Mouse (Mus musculus): ENCODE measurements around the gene Ccdc110. TPM values are rescaled to one million over a fixed set of nuclear protein-coding genes. Genes with fewer than 3 reads are reported as not detected.

Gene Ccdc110
- polyA plus RNA-seq, 1 experiment: not detected

GRCm38 (mm10) chr8:45986665-45987064 lies 52.2 kb downstream of the Ccdc110 start:
- DNase-seq: no peak
- TF ChIP-seq POLR2A (IDR thresholded peaks at IDR 0.05; ENCODE audit: borderline replicate concordance, insufficient read depth, low read length) (no peak), CTCF (IDR thresholded peaks at IDR 0.05; ENCODE audit: borderline replicate concordance, insufficient read depth, low read depth, low read length) (no peak)
- H3K4me3 ChIP-seq (replicated peaks; ENCODE audit: insufficient read depth, low read depth, low read length): no peak overlapping the region
- no peak overlapping the region for H3K27ac ChIP-seq (ENCODE audit: insufficient read depth, low read length)
- H3K4me1 ChIP-seq (ENCODE audit: control insufficient read depth, insufficient read depth, low read length): no peaks in the 10 kb centered on the region
- 72% methylated on average over 3 of the region's 3 CpGs for WGBS
- H3K27me3 ChIP-seq (ENCODE audit: control insufficient read depth, insufficient read depth, low read length): no peaks in the 10 kb centered on the region

- Histone ChIP-seq H3K27me3 (ENCODE audit: control insufficient read depth, insufficient read depth, low read length) (no peaks in the 10 kb centered on the region), H3K4me1 (ENCODE audit: control insufficient read depth, insufficient read depth, low read length) (no peaks in the 10 kb centered on the region), H3K27ac (ENCODE audit: insufficient read depth, low read length) (no peak overlapping the region), H3K4me3 (replicated peaks; ENCODE audit: insufficient read depth, low read depth, low read length) (no peak overlapping the region)
- WGBS: 64% methylated on average over 2 of the region's 2 CpGs
- no peak for DNase-seq
- TF ChIP-seq CTCF (IDR thresholded peaks at IDR 0.05; ENCODE audit: borderline replicate concordance, insufficient read depth, low read depth, low read length): no peak
Observed at GRCm38 (mm10) chr8:45988189-45988588, 53.8 kb downstream of the Ccdc110 start.

- no peak overlapping the region for H3K4me3 ChIP-seq (replicated peaks; ENCODE audit: insufficient read depth, low read depth, low read length)
- H3K27me3 ChIP-seq (ENCODE audit: control insufficient read depth, insufficient read depth, low read length): no peaks in the 10 kb centered on the region
- TF ChIP-seq CTCF (IDR thresholded peaks at IDR 0.05; ENCODE audit: borderline replicate concordance, insufficient read depth, low read depth, low read length) (no peak), POLR2A (IDR thresholded peaks at IDR 0.05; ENCODE audit: borderline replicate concordance, insufficient read depth, low read length) (no peak)
- WGBS: 97% methylated on average over 4 of the region's 4 CpGs
- no peak overlapping the region for H3K27ac ChIP-seq (ENCODE audit: insufficient read depth, low read length)
- no peak for DNase-seq
- no peaks in the 10 kb centered on the region for H3K4me1 ChIP-seq (ENCODE audit: control insufficient read depth, insufficient read depth, low read length)
Observed at GRCm38 (mm10) chr8:45990631-45991310, 56.4 kb downstream of the Ccdc110 start.

Other genes starting within 250 kb of the Ccdc110 start
- 3.8 and 4.2 TPM in 2 replicates for gene Pdlim3, start 49.2 kb upstream of the Ccdc110 start, polyA plus RNA-seq (2012; rRNA removed)
- gene 1700029J07Rik, start 40.6 kb downstream of the Ccdc110 start, polyA plus RNA-seq (2012; rRNA removed): 5.1 and 6.9 TPM in 2 replicates
- gene Ufsp2, start 40.9 kb downstream of the Ccdc110 start, polyA plus RNA-seq (2012; rRNA removed): 68.1 and 71.4 TPM in 2 replicates
- 0.29 and 0.34 TPM in 2 replicates for gene Lrp2bp, start 64.7 kb downstream of the Ccdc110 start, polyA plus RNA-seq (2012; rRNA removed)
- gene Ankrd37, start 71.1 kb downstream of the Ccdc110 start, polyA plus RNA-seq (2012; rRNA removed): 19.6 and 20.4 TPM in 2 replicates
- gene Cfap97, start 217.2 kb downstream of the Ccdc110 start, polyA plus RNA-seq (2012; rRNA removed): 17.4 and 17.5 TPM in 2 replicates
- 35.4 and 36.1 TPM in 2 replicates for gene Snx25, start 217.5 kb downstream of the Ccdc110 start, polyA plus RNA-seq (2012; rRNA removed)